Mouse (Mus musculus) midbrain, postnatal 0 days (tissue): ENCODE data around the gene Stk24. TPM values are rescaled to one million over a fixed set of nuclear protein-coding genes. Genes with fewer than 3 reads are reported as not detected.
A peak's percentile ranks its signal among the peaks of the same experiment; 100 is the strongest.

Experiments used
- ATAC-seq: fragments of 200-750 bp; cut with Nextera tagmentation; 2 replicates; pipeline ENCODE4 v1.8.0; 2017; ENCODE audit warnings: moderate number of reproducible peaks, mild to moderate bottlenecking, moderate TSS enrichment, moderate library complexity; ENCODE audit not compliant: low FRiP score
- DNase-seq: peaks from one replicate; pipeline ENCODE4 v3.0.0-alpha.2; 2015; ENCODE audit warnings: low spot score
- H3K27ac ChIP-seq: fragments of 300-500 bp; sonication (generic); 2 replicates; pipeline ENCODE4 v1.5.1; 2014; ENCODE audit warnings: low read depth, mild to moderate bottlenecking, low read length, mixed read lengths
- H3K27me3 ChIP-seq: fragments of 300-500 bp; sonication (generic); 2 replicates; pipeline ENCODE4 v1.6.1; 2014; ENCODE audit warnings: low read length, control low read depth, mixed read lengths; ENCODE audit not compliant: insufficient read depth
- H3K36me3 ChIP-seq: fragments of 300-500 bp; sonication (generic); 2 replicates; pipeline ENCODE4 v1.6.1; 2014; ENCODE audit warnings: low read length, control low read depth, mixed read lengths; ENCODE audit not compliant: insufficient read depth
- H3K4me1 ChIP-seq: fragments of 300-500 bp; sonication (generic); 2 replicates; pipeline ENCODE4 v1.6.1; 2014; ENCODE audit warnings: mild to moderate bottlenecking, control low read depth, antibody characterized with exemption, low read length, mixed read lengths; ENCODE audit not compliant: insufficient read depth
- H3K4me2 ChIP-seq: fragments of 300-500 bp; sonication (generic); 2 replicates; pipeline ENCODE4 v1.6.1; 2014; ENCODE audit warnings: low read depth, mild to moderate bottlenecking, low read length, mixed read lengths; ENCODE audit not compliant: poor library complexity, severe bottlenecking
- H3K4me3 ChIP-seq: fragments of 300-500 bp; sonication (generic); 2 replicates; pipeline ENCODE4 v1.5.1; 2014; ENCODE audit warnings: low read depth, mild to moderate bottlenecking, low read length, moderate library complexity
- H3K9ac ChIP-seq: fragments of 300-500 bp; sonication (generic); replicated peaks from 2 replicates; pipeline ENCODE4 v1.6.1; 2014; ENCODE audit warnings: mild to moderate bottlenecking, low read length, moderate library complexity, mixed read lengths; ENCODE audit not compliant: poor library complexity, severe bottlenecking
- H3K9me3 ChIP-seq: fragments of 300-500 bp; sonication (generic); 2 replicates; pipeline ENCODE4 v1.6.1; 2016; ENCODE audit warnings: low read length, control low read depth
- CTCF ChIP-seq: IDR thresholded peaks from 2 replicates; pipeline ENCODE4 v1.5.1; 2016; ENCODE audit warnings: antibody characterized with exemption, mild to moderate bottlenecking
- WGBS: fragments of 180-500 bp; shearing (Covaris S2); extraction: QIAGEN DNeasy Blood & Tissue Kit; methylation state at CpG from one replicate; pipeline ENCODE4 v1.1.7; 2014; 5-methylcytosine and 5-hydroxymethylcytosine counted together
- polyA plus RNA-seq: library from polyadenylated mRNA; unstranded; fragments of >200 nt; fragmentation: Nextera tagmentation; extraction: Ambion mirVana; gene quantifications from 2 replicates; pipeline ENCODE4 v1.2.1, GENCODE M21; 2015
- total RNA-seq: library from RNA; depleted of rRNA; stranded (reverse); fragments of >200 nt; gene quantifications from 2 replicates; pipeline ENCODE4 v1.2.3, GENCODE M21; 2014

Stk24 gene
- total and polyA plus RNA-seq, 2 experiments from 2014 or later = 12.8 to 19.5 TPM

DNA sequence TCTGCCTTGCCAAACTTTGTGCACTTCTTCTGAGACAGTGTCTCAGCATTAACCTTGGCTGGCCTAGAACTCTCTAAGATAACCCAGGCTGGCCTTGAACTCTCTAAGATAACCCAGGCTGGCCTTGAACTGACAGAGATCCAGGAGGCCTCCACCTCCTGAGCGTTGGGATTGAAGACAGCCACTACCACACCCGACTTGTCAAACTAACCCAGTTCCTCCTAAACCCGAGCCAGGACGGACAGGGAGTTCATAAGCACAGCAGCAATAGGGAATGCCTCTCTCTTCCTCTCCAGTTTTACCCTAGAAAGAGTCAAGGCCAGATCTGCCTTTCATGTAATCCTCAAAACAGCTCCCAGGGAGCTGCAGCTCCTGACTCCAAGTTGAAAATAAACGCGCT lies 3.2 kb downstream of the Stk24 start:
- Histone ChIP-seq H3K36me3 (no peaks in the 10 kb centered on the region), H3K4me1 (no peaks in the 10 kb centered on the region), H3K27ac (no peak overlapping the region), H3K9ac (no peak overlapping the region), H3K27me3 (no peaks in the 10 kb centered on the region), H3K4me3 (no peak overlapping the region), H3K4me2 (no peak overlapping the region), H3K9me3 (no peaks in the 10 kb centered on the region)
- 66% methylated on average over 6 of the region's 6 CpGs for WGBS
- TF ChIP-seq CTCF = no peak
- no peak for DNase-seq
- no peak for ATAC-seq

DNA sequence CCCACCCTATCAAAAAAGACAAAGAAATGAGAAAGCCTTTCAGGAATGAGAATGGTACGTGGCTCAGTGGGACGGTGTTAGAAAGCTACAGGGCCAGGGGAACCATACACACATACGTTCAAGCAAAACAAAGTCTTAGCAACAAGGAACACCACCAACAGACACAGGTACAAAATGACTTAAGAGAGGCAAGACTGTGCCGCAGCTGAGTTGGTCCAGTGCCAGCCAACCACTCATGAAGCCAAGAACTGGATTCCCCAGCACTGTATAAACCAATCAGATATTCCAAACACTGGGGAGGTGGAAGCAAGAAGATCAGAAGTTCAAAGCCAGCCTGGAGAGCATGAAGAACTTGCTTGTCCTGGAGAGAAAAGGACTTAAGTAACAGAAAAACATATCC lies 5.9 kb downstream of the Stk24 start:
- TF ChIP-seq CTCF = no peak
- no peaks in the 10 kb centered on the region for H3K27me3 ChIP-seq
- H3K4me2 ChIP-seq = no peak overlapping the region
- H3K9me3 ChIP-seq = no peaks in the 10 kb centered on the region
- WGBS = 80% methylated on average over 4 of the region's 4 CpGs
- no peaks in the 10 kb centered on the region for H3K4me1 ChIP-seq
- no peaks in the 10 kb centered on the region for H3K36me3 ChIP-seq
- DNase-seq (no peak), ATAC-seq (no peak)
- H3K4me3 ChIP-seq = no peak overlapping the region
- H3K27ac ChIP-seq = no peak overlapping the region
- no peak overlapping the region for H3K9ac ChIP-seq

DNA sequence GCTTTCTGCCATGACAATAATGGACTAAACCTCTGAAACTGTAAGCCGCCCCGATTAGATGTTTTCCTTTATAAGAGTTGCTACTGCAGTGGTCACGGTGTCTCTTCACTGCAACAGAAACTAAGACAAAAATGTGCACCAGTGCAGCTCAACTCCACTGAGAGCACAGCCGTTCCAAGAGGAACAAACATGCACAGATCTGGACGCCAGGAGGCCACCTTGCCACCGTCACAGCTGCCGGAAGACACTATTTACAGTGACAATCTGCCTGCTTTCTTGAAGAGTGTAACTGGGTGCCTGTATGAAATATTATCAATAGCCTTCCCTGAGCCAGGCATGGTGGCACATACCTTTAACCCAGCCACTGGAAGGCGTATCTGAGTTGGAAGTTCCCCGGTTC lies 6.8 kb downstream of the Stk24 start:
- H3K4me2 ChIP-seq = no peak overlapping the region
- H3K4me1 ChIP-seq = no peaks in the 10 kb centered on the region
- H3K4me3 ChIP-seq = no peak overlapping the region
- no peaks in the 10 kb centered on the region for H3K27me3 ChIP-seq
- TF ChIP-seq CTCF = no peak
- DNase-seq = no peak
- 86% methylated on average over 9 of the region's 9 CpGs for WGBS
- H3K36me3 ChIP-seq = no peaks in the 10 kb centered on the region
- no peak overlapping the region for H3K27ac ChIP-seq
- no peak for ATAC-seq
- H3K9ac ChIP-seq = no peak overlapping the region
- no peaks in the 10 kb centered on the region for H3K9me3 ChIP-seq

DNA sequence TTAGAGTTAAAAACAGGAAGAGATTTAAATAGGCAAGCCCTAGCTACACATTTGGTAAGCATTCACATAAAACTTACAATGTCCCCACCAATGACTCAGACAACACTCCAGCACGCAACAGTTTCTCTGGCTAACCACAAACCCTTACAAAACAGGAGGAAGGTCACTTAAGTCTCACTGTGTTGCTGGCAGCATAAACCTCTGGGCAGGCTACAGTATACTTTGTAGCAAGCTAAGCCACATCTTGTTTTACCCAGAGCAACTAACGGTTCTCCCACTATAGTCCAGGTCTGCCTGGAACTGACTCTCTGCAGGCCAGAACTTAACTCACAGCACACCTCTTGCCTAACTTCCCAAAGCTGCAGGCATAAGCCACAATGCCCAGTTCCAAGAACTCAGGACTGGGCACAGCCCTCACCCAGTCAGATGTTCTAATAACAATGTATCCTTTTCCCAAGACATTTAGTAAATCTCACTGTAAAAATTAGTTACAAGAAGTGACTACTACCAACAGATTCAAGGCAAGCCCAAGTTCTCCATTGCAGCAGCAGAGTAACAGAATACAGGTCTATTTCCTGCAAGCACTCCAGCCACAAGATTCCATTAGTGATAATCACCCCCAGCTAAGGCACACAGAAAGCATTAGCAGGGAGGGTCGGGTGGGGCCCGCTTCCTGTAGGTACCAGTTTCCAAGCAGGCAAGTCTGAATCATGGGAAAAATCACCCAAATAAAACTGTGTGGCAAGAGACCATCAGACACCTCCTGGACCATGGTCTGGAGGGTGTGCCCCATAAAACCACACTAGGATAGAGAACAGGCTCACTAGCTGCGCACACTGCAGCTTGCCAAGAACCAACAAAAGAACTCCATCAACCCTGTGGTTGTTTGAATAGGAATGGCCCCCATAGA lies 7.6 kb downstream of the Stk24 start:
- Histone ChIP-seq H3K9ac (no peak overlapping the region), H3K36me3 (no peaks in the 10 kb centered on the region), H3K27ac (no peak overlapping the region), H3K9me3 (no peaks in the 10 kb centered on the region), H3K27me3 (no peaks in the 10 kb centered on the region), H3K4me1 (no peaks in the 10 kb centered on the region), H3K4me2 (no peak overlapping the region), H3K4me3 (no peak overlapping the region)
- no peak for DNase-seq
- 88% methylated on average over 5 of the region's 5 CpGs for WGBS
- no peak for ATAC-seq
- no peak for TF ChIP-seq CTCF

DNA sequence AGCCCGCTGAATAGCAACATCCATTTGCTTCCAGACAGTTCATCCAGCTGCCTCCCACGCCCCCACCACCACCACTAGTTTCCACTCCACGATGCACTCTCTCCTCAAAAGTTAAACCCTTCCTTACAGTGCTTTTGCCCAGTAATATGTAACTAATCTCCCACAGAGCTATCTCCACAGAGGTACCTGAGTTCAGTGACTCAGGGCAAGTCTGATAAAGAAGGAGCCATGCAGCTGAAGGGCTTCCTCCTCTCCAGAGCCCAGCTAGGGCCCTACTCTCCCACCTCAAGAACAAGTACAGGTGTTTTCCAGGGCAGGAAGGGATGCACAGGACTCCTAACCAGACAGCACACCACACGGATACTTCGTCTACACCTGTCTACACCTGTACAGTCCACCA lies 10.4 kb downstream of the Stk24 start:
- no peak for ATAC-seq
- H3K27me3 ChIP-seq = no peaks in the 10 kb centered on the region
- no peak overlapping the region for H3K4me3 ChIP-seq
- no peak overlapping the region for H3K9ac ChIP-seq
- no peak for DNase-seq
- no peaks in the 10 kb centered on the region for H3K36me3 ChIP-seq
- peak; percentile 31; the same call in 1 of the 2 replicates for TF ChIP-seq CTCF
- no peak overlapping the region for H3K27ac ChIP-seq
- H3K4me1 ChIP-seq = no peaks in the 10 kb centered on the region
- no peaks in the 10 kb centered on the region for H3K9me3 ChIP-seq
- WGBS = 60% methylated on average over 5 of the region's 5 CpGs
- H3K4me2 ChIP-seq = no peak overlapping the region

DNA sequence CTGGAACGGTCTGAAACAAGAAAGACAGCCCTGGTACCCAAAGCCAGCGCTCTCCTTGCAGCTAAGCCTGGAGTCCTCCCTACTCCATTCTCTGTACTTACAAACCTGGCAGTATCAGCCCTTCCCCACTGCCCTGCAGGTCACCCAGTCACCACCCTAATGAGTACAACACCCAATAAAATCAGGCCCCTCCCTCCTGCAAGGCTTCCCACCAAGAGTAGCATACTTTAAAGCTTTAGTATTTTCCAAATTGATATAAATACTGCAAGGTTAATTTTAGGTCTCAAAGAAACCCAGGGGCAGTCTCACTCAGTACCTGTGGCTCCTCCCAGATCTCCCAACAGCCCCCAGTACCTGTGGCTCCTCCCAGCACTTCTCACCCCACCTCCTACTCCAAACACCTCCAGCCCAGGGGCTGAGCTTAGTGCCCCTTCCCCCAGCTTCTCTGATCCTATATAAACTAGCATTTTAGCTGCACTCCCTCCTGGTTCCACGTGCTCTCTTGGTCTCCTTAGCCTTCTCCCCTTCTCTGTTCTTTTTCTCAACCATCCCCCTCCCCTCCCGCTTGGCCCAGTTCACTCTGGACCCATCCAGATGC lies 11.6 kb downstream of the Stk24 start:
- DNase-seq (no peak), ATAC-seq (no peak)
- 69% methylated on average over 4 of the region's 4 CpGs for WGBS
- no peaks in the 10 kb centered on the region for H3K36me3 ChIP-seq
- H3K27ac ChIP-seq = no peak overlapping the region
- no peaks in the 10 kb centered on the region for H3K27me3 ChIP-seq
- H3K4me3 ChIP-seq = no peak overlapping the region
- no peak overlapping the region for H3K4me2 ChIP-seq
- no peaks in the 10 kb centered on the region for H3K9me3 ChIP-seq
- no peak overlapping the region for H3K9ac ChIP-seq
- H3K4me1 ChIP-seq = no peaks in the 10 kb centered on the region
- TF ChIP-seq CTCF = no peak
